Mouse (Mus musculus): Measurements from ENCODE around the gene Radil.

Gene Radil

GRCm38 (mm10) chr5:142550706-142551652 is at the start of gene Radil:
TSS of gene Radil (minus strand) at chr5:142551098.
- peak; percentile 99 for DNase-seq (ENCODE audit: low spot score)

- no peak for DNase-seq (ENCODE audit: low spot score)
Observed at GRCm38 (mm10) chr5:142597648-142598390, 46.9 kb upstream of the Radil start.

- DNase-seq (ENCODE audit: low spot score): no peak
Observed at GRCm38 (mm10) chr5:142596723-142597122, 45.8 kb upstream of the Radil start.

- no peak for DNase-seq (ENCODE audit: low spot score)
Observed at GRCm38 (mm10) chr5:142595698-142596097, 44.8 kb upstream of the Radil start.

- DNase-seq (ENCODE audit: low spot score): no peak
Observed at GRCm38 (mm10) chr5:142590953-142591616, 40.2 kb upstream of the Radil start.

- DNase-seq (ENCODE audit: low spot score): peak; percentile 48
Observed at GRCm38 (mm10) chr5:142583616-142584126, 32.8 kb upstream of the Radil start.

- DNase-seq (ENCODE audit: low spot score): peak; percentile 89
Observed at GRCm38 (mm10) chr5:142581517-142581916, 30.6 kb upstream of the Radil start.

GRCm38 (mm10) chr5:142578192-142578591 is 27.3 kb upstream of the Radil start:
- no peak for DNase-seq (ENCODE audit: low spot score)

GRCm38 (mm10) chr5:142576832-142577231 is 25.9 kb upstream of the Radil start:
- DNase-seq (ENCODE audit: low spot score): no peak

GRCm38 (mm10) chr5:142574323-142575057 is 23.6 kb upstream of the Radil start:
- DNase-seq (ENCODE audit: low spot score): no peak

- DNase-seq (ENCODE audit: low spot score): no peak
Observed at GRCm38 (mm10) chr5:142564606-142565005, 13.7 kb upstream of the Radil start.

- no peak for DNase-seq (ENCODE audit: low spot score)
Observed at GRCm38 (mm10) chr5:142560261-142560660, 9.4 kb upstream of the Radil start.

- peak; percentile 76 for DNase-seq (ENCODE audit: low spot score)
Observed at GRCm38 (mm10) chr5:142557397-142558067, 6.6 kb upstream of the Radil start.

GRCm38 (mm10) chr5:142556721-142557120 is 5.8 kb upstream of the Radil start:
- no peak for DNase-seq (ENCODE audit: low spot score)

GRCm38 (mm10) chr5:142555866-142556265 is 5.0 kb upstream of the Radil start:
- DNase-seq (ENCODE audit: low spot score): no peak

- DNase-seq (ENCODE audit: low spot score): peak; percentile 52
Observed at GRCm38 (mm10) chr5:142549961-142550705, 765 bp downstream of the Radil start.

GRCm38 (mm10) chr5:142549441-142549840 is 1.5 kb downstream of the Radil start:
- DNase-seq (ENCODE audit: low spot score): no peak

GRCm38 (mm10) chr5:142547066-142547465 is 3.8 kb downstream of the Radil start:
- DNase-seq (ENCODE audit: low spot score): no peak

- DNase-seq (ENCODE audit: low spot score): no peak
Observed at GRCm38 (mm10) chr5:142546344-142546743, 4.6 kb downstream of the Radil start.

Data from retina, embryonic 14.5 days (tissue).